Mouse (Mus musculus) embryo, embryonic 10.5 days (tissue): ENCODE data around the gene Rnase11.
A peak's percentile ranks its signal among the peaks of the same experiment; 100 is the strongest.

ENCODE experiments used
- DNase-seq: peaks from one replicate; pipeline ENCODE4 v3.0.0-alpha.2; 2015; ENCODE audit warnings: low spot score

Rnase11 gene

GRCm38 (mm10) chr14:51008781-51009180, 41.2 kb downstream of the Rnase11 start:
- no peak for DNase-seq

DNA sequence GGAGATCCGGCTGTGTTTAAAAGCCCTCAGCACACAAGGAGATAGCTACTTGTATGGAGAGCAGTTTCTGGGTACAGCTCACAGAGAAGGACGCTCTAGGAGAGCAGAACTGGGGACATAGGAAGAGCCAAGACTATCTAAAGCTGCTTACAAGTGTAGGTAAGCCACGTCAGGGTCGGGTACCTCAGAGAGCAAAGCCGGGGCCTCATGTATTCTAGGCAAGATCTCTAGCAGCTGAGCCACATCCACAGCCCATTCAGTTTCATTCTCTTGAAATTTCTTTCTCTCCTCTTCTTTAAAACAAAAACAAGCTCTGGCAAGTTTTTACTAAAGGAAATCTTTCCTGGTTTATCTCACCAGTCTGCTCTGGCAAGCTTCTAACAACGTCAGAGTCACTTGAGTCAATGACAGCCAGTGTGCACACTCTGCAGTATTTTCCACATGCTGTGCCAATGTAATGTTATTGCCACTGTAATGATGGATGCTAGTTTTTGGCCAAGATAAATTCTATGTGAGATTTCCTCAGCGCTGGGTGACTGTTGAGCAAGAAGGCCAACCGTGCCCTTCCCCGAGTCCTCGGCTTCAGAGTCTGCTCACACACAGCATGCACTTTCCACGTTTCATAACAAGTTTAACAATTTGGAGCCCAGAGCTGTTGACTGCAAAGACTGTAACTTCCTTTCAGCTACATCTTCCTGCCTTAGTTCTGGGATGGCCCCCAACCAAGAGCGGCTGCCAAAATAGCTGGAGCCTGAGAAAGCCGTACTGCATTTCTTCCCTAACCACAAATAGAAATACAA, 41.8 kb downstream of the Rnase11 start:
- DNase-seq: no peak

- DNase-seq: peak; percentile 28
Observed at GRCm38 (mm10) chr14:51007152-51007801, 42.7 kb downstream of the Rnase11 start, which contains the start of gene Rnase10. Gene Rnase10 (plus strand): TSS chr14:51007751.
